Mouse (Mus musculus): ENCODE results near the gene AW011738.

DNA sequence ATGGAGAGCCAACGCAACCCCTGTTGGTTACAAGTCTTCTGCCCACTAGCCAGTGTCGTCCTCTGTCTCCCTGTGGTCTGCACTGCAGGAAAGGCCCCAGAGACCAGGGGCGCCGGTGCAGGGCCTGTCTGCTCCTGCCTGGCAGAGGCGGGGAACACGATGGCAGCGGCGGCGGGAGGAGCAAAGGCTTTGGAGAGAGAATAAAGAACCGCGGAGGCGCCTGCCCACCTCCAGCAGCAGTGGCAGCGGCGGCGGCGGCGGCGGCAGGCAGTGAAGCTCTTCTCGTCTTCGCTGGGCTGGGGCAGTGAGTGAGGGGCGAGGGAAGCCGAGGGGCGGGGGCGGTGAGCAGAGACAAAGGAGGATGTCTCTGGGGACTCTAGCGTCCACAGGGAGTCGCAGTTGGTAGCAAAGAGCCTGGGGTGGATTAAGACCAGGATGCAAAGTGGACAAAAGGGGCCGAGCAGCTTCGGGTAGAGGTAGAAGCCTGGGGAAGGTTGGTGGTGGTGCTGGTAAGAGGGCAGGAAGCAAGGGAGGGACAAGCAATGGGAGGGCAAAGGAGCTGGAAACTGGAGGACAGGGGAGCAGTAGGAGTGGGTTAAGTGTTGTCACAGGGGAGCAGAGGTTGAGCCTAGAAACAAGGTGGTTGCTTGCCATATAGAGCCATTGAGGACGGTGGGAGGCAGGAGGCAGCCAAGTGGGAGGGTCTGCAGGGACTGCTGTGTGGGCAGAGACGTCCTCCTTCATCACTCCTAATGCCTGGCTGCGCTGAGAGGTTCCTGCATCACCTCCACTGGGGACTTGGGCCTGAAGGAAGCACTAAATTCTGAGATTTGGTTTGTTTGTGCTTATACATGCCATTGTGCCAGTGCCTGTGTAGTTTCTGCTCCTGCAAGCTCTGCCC is 16.9 kb upstream of the AW011738 start:
- TF ChIP-seq CTCF (IDR thresholded peaks at IDR 0.05) = no peak
- no peak for TF ChIP-seq POLR2A (IDR thresholded peaks at IDR 0.05; ENCODE audit: insufficient read depth, low read depth, low read length)
- no peak for TF ChIP-seq EP300 (IDR thresholded peaks at IDR 0.05; ENCODE audit: insufficient read depth, low read depth, low read length)
